Mouse (Mus musculus) CH12.LX (cell line): Measurements from ENCODE around the gene Actr1b.

ENCODE experiments used
- CTCF ChIP-seq, 2 experiments: IDR thresholded peaks in 1 of 2; conservative IDR thresholded peaks in 1 of 2; 2 replicates each; pipeline ENCODE4 v1.5.1; 2011 to 2012; ENCODE audit warnings: low read depth in 2 of 2, low read length in 2 of 2, improper control_type of control experiment in 1 of 2, inconsistent platforms in 1 of 2, mild to moderate bottlenecking in 1 of 2, moderate library complexity in 1 of 2
- IRF4 ChIP-seq: IDR thresholded peaks from 2 replicates; pipeline ENCODE4 v1.6.1; 2014; ENCODE audit warnings: low read depth, mild to moderate bottlenecking, inconsistent platforms, low read length, improper control_type of control experiment
- MYC ChIP-seq: IDR thresholded peaks from 2 replicates; pipeline ENCODE4 v1.6.1; 2011; ENCODE audit warnings: low read depth, mild to moderate bottlenecking, improper control_type of control experiment, low read length

DNA sequence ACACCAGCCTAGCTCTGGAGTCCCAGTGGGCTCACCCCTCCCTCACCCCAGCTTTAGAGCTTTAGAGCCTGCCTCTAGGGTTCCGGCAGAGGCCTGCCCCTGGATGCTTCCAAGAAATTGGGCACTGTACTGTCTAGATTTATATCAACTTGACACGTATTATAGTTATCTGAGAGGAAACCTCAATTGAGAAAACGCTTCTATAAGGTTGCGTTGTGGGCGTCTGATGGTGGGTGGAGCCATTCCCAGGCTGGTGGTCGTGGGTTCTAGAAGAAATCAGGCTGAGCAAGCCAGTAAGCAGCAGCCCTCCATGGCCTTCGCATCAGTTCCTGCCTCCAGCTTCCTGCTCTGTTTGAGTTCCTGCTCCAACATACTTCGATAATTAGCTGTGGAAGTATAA lies 46.8 kb upstream of the Actr1b start:
- no peak for TF ChIP-seq CTCF (conservative IDR thresholded peaks at IDR 0.05 in 1 of 2, IDR thresholded peaks at IDR 0.05 in 1 of 2; ENCODE audit: low read depth in 2 of 2, low read length in 2 of 2)
- no peak for TF ChIP-seq IRF4
- TF ChIP-seq MYC = no peak
